Mouse (Mus musculus) spleen, embryonic (tissue): ENCODE results near the gene Sh3bgrl2.

ENCODE experiments used
- CTCF ChIA-PET: fragments of 350-600 bp; sonication (Branson Sonifier 250); formaldehyde crosslinking; loops from one replicate; lab custom pipeline; 2022; lab: Charles Lee

The Sh3bgrl2 gene

DNA sequence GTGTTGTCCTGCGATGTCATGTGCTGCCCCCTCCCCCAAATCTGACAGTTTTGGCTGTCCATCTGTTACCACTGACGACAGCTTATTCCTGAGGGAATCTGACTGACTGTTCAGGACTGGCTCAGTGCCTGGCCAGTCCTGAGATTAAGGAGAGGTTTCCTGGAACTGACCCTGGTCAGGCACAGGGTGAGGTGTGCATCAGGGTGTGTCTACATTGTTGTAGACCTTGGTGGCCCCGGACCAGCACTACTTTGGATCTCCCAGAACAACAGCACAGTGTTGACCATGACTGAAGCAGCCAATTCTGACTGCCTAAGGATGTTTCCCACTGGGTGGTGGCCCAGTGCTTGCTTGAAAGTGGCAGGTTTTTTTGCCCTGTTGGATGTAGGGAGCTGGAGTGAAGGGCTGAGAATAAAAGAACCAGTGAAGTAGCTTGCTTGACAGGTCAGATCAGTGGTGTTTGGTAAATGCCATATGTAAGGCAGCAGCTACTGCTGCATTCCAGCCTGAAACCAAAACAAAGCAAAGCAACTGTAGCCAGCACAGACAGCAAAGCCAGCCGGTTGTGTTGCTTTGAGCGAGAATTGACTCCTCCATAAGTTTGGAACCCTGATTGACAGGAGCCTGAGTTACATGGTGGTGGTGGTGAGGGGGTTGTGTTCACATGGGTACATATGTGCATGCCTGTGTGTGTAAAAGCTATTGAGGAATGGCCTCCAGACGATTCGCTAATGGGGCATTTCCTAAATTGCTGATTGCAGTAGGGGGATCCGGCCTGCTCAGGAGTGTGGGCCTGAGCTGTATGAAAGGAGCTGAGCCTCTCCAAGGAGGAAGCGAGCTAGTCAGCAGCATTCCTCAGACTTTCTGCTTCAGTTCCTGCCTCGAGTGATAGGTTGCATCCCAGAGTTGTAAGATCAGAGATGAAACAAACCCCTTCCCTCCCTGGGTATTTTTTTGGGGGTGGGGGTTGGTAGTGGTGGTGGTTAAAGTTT, 8.9 kb downstream of the Sh3bgrl2 start:
- CTCF ChIA-PET: no interaction called here

DNA sequence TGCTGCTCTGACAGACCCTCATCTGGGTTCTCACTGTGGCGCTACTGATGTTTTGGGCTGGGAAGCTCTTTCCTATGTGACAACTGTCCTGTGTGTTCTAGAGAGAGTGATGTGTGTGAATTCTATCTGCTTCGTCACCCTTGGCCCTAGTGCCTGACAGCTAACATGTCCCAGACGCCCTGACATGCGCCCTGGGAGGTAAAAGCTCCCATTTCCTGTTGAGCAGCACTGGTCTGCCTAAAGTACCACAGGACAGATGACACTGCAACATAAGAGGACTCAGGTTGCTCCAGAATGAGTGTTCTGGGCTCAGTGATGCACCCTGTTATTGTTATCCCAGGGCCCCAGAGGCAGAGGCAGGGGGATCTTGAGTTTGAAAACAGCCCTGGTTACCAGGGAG, 12.5 kb downstream of the Sh3bgrl2 start:
- CTCF ChIA-PET: interaction anchor here (0.7 kb wide), 1 partner anchor 557 kb away, joined by 3 read pairs; no protein-coding TSS in a partner anchor

DNA sequence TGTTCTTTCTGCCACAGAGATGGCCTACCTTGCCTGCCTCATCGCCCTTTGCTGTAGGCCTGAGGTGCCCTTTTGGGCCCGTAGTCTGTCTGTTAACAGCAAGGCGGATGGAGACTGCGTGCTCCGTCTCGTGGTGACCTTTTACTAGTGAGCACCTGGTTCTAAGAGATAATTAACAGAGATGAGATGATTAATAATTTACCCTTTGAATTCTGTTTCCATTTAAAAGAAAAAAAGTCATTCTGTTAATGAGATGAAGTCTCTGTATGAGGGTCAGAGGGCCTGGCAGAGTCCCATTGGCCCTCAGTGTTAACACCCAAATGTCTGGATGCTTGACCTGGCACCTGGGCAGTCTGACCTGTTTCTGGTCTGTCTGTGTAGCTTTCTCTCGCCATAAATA, 14.8 kb downstream of the Sh3bgrl2 start:
- CTCF ChIA-PET: no interaction called here

DNA sequence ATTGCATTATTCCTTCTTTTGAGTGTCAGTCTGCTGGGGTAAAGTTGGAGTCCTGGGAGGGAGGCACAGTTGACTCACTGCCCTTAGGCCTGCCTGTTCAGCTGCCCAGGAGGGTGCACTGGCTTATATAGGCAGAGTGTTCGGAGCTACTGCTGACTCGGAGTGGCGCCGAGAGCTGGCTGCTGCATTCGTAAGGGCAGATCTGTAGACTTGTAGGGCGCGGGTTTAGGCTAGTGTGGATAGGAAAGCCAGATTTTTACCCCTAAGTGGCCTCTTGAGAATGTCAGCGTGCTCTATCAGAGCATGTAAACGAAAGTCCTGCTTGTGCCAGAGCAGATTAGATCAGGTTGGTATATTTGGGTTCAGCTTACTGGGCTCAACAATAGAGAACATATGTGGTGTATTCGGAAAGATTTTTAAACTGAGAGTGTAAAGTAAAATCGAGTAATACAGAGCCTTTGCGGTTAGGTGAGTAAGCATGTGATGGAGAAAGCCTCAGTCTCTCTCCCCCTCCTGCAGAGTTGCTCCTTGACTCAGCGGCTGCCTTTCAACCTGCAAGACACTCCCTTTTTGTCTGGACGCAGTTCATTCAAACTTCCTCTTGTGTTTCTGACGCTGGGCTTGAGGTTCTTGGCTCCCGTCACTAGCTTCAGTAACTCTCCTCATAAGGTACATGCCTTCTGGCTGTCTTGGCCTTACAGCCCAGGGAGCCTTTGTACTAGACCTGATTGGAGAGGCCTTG, 15.9 kb downstream of the Sh3bgrl2 start:
- CTCF ChIA-PET: no interaction called here

DNA sequence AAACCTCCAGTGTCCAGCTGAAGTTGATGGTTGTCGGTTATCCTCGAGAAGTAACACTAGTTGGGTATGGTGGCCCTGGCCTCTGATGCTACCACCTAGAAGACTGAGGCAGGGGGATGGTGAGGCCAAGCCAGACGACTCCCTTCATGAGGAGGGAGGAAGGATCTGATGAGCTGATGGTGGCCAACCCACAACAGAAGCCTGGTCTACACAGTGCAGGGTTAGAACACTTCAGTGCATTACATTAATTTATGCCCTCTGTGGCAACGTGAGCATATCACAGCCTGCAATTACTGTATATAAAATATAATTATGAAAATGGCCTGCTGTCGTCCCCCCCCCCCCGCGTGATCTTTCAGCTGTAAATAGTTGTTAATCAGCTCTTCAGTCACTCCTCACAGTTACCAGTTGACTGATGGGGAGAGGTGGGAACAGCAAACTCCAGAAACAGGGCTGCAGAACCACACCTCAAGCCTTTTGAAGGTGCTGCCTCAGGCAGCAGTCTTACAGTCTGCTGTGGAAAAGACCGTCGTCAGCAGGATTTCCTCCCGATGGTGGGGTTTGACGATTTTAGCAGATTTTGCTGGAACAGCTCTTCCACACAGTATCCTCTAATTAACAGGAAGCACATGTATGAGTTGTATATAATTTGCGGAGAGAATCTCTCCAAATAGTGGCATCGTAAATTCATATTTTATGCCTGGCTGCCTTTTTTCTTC, 17.0 kb downstream of the Sh3bgrl2 start:
- CTCF ChIA-PET: no interaction called here

DNA sequence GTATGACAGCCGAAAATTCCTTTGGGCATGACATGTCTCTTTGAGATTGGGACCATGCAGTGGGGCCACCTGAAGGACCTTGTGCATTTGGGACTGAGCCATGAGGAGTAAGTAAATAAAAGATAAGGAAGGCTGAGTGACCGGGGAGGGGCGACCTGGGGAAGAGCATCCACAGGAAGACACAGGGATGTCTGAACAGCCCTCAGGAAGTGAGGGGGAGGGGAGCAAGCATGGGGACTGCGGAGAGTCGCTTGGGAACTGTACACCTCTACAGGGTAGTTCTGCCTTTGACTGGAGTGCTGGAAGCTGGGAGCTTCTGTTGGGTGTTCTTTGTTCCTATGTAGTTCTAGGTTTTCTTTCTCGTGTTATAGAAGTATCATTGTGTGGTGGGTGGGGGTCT, 18.0 kb downstream of the Sh3bgrl2 start:
- CTCF ChIA-PET: no interaction called here

DNA sequence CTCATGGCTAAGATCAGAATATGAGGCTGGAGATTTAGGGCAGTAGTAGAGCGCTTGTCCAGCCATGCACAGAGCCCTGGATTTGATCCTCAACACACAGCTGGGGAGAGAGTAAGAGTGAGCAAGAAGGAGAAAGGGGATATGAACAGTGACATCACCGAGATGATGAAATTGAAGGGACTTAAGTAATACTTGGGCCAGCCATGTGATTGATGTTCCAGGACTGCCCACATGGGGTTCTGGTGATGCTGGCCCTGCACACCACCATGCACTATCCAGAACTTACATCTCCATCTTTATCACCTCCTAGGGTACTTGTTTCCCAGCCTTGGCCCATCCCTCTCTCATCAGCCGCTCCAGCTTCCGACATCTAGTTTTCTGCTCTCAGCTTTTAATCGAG, 20.0 kb downstream of the Sh3bgrl2 start:
- CTCF ChIA-PET: no interaction called here

DNA sequence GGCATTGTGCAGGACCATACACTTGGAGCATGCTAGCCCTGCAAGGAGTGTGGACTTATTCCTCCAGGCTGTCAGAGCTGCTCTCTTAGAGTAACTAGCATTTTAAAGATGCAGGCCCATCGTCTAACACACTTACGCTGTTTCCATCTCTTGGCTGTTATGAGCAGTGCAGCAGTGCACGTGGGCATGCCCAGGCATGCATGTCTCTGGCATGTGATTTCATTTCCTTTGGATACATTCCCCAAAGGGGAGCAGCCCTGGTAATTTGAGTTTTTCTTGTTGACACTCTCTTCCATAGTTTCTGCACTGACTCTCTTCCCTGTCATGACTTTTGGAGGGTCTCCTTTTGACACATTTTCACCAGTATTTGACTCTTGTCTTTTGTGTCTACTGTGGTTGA, 20.8 kb downstream of the Sh3bgrl2 start:
- CTCF ChIA-PET: no interaction called here

DNA sequence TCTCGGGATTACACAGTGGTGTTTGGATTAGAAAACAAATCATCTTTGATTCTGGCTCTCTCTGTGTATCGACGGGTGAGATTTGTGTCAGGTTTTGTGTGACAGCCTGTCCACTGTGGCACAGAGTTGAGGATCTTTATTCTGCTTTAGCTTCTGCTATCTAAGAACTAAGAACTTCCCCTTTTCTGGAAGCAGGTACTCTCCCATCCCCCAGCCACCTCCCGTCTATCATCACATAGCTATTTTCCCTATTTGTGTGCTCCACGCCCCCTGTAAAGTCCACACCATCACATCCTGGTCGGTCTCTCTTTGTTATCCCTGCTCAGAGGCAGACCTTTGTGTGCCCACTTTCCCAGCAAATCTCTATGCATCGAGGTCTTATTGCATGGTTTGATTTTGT, 21.8 kb downstream of the Sh3bgrl2 start:
- CTCF ChIA-PET: no interaction called here

DNA sequence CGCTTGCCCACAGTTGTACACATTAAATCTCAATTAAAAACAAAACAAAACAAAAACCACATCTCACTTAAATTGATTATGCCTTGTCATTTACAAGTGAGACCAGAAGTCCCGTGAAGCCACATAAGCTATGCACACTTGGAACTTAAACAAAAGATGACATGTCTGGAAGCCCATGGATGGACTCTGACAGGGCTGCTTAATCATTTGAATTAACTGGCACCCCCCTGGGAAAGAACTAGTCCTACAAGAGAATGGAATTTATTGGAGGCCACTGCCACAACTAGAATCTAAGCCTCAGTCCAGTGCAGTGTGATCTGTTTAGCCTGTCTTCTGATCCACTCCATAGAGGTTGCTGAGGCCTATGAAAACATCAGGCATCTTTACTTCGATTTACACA, 23.2 kb downstream of the Sh3bgrl2 start:
- CTCF ChIA-PET: interaction anchor here (0.5 kb wide), 1 partner anchor 39 kb away, joined by 3 read pairs; no protein-coding TSS in a partner anchor

DNA sequence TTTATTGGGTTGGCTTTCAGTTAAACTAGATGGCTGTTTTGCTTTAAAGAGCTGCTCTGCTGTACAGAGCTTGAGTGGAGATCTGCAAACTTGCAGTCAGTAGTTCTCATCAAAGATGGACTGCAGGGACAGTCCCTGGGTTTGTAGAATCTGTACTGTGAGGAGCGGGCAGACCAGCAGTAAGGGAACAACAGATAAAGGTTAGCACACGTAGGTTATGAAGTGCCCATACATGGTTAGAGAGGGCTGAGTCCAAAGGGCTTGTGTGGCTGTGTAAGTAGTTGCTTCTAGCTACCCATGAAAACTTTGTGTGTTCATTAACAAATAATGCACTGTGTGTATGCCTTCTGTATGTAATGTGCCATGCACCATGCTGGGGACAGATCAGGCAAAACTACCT, 24.2 kb downstream of the Sh3bgrl2 start:
- CTCF ChIA-PET: no interaction called here

DNA sequence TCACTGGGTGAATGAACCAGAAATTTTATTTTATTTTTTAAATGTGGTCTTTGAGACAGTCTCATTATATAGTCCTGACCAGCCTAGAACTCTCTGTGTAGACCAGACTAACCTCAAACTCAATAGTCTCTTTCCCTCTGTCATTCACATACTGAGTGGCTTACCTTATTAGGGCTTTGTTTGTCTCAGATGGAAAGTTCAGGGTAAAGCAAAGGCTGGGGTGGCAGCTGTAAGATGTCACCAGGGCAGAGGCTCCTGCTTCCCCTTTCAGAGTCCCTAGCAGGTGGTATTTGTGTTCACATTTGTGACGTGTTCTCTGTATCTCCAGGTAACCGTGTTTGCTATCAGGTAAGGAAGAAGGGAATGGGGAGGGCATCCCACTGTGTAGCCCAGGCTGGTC, 24.7 kb downstream of the Sh3bgrl2 start:
- CTCF ChIA-PET: no interaction called here

DNA sequence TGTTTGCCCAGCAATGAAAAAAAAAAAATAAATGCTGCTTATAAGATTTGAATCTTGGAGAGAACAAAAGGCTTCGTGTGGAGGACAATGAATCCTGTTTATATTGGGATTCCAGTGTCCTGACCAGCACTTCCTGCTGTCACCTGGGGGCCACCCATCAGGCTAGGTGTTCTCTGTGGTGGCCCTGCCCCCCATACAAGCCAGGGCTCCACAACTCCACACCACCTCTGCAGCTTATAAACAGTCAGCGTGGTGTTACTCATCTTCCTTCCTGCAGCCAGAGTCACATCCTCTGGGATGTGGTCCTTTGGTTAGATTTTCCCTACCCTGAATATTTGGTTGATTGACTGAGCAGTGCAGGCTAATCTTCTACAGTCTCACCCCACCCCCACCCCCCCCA, 25.5 kb downstream of the Sh3bgrl2 start:
- CTCF ChIA-PET: interaction anchor here (0.5 kb wide), 1 partner anchor 99 kb away, joined by 7 read pairs; no protein-coding TSS in a partner anchor

DNA sequence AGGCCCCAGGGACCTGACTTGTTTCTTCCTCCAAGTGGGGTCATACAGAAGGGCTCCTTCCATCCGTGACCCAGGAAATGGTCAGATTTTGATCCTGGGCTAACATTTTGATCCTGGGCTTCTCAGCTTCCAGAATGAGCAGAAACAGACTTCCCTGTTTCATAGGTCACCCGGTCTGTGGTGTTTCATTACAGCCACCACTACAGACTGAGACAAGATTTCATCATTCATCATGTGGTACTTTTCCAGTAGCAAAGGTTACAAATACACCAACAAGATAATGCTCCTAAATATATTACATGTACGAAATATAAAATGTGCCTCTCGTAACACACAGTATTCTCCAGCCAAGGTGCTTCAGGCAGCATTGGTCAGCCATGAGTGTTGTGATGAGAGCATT, 27.3 kb downstream of the Sh3bgrl2 start:
- CTCF ChIA-PET: no interaction called here

DNA sequence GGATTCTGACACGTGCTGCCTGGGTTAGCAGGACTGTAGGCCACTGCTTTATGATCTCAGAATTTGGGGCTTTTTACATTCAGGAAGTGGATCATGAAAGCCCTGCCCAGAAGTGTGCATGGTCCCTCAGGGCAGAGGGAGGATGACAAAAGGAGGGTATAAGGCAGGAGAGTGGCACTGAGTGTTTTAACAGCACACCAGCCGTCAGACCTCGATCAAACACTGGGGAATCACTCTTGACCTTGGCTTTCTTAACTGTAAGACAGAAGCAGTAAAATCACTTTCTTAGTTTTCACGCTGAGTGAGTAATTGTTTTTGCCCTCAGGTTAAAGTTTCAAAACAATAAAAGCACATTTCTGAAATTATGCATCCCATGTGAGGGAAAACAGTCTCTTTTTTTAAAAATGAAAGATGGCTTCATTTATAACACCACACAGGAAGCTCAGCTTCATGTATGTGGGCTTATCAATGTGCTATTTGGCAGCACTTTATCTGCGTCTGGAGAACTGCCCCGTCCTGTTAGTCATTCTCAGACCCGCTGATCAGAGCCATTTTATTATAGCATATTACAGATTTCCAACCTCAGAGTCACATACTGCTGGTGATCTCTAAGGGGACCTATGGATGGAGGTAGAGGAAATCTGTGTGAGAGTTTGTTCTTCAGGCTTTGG, 28.0 kb downstream of the Sh3bgrl2 start:
- CTCF ChIA-PET: no interaction called here

DNA sequence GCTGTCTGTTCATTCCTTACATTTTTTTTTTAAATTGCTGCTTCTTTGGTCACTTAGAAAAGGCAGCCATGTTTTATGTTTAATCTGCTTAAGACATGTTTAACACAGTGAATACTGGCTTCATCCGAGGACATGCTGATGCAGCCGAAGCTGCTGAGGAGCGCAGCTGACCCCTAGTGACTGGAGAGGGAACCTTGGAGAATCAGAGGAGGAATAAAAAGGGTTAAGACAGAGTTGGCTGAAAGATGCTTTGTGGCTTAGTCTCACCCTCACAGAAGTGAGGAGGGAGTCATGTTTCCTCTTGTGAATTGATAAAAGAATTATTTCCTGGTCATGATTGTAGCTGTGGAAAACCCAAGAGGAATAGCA, 28.5 kb downstream of the Sh3bgrl2 start:
- CTCF ChIA-PET: no interaction called here

DNA sequence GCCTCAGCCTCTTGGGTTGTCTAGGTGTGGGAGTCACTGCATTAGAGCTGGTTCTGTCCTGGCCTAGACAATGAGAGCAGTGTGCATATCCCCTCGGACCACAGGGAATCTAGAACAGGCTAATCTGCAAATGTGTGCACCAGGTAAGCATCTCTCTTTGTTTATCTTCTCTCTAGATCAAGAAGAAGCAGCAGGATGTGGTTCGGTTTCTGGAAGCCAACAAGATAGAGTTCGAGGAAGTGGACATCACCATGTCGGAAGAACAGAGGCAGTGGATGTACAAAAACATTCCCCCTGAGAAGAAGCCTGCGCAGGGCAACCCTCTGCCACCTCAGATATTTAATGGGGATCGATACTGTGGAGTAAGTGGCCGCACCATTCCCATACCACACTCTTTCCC, 29.1 kb downstream of the Sh3bgrl2 start:
- CTCF ChIA-PET: no interaction called here

DNA sequence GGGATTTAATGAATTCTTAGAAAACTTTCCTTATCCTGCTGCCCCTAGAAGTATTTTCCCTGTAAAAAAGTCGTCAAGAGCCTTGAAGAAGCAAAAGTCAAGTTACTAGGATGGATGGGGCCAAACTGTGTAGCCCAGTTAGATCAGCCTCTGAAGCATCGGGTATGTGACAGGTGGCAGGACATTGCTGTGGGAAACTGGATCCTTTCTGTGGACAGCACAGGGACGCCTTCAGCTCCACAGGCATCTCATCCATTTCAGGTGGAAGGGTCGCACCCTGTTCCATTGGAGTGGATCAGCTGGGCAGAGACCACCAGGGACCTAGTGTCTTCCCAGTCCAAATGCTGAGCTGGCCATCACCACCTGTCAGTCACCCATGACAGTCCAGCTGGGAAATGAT, 30.9 kb downstream of the Sh3bgrl2 start:
- CTCF ChIA-PET: interaction anchor here (0.6 kb wide), 2 partner anchors 508 to 1666 kb away, joined by 5 to 7 read pairs; no protein-coding TSS in a partner anchor

DNA sequence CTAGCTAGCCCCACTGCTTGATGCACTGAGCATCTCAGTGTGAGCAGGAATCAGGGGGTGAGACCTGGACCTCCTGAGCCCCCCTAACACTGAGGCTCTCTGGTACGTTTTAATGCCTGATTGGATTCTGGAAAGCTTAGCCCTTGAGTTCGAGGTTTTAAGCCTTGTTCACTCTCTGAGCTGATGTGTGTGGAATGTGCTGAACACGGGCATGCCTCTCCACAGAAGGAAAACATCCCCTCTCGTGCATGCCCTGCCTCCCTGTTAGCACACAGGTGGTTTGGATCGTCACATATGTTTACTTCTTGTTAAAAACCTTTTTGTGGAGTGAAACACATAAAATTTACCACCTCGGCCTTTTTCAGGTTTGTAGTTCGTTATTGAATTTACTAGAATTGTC, 34.6 kb downstream of the Sh3bgrl2 start:
- CTCF ChIA-PET: no interaction called here

DNA sequence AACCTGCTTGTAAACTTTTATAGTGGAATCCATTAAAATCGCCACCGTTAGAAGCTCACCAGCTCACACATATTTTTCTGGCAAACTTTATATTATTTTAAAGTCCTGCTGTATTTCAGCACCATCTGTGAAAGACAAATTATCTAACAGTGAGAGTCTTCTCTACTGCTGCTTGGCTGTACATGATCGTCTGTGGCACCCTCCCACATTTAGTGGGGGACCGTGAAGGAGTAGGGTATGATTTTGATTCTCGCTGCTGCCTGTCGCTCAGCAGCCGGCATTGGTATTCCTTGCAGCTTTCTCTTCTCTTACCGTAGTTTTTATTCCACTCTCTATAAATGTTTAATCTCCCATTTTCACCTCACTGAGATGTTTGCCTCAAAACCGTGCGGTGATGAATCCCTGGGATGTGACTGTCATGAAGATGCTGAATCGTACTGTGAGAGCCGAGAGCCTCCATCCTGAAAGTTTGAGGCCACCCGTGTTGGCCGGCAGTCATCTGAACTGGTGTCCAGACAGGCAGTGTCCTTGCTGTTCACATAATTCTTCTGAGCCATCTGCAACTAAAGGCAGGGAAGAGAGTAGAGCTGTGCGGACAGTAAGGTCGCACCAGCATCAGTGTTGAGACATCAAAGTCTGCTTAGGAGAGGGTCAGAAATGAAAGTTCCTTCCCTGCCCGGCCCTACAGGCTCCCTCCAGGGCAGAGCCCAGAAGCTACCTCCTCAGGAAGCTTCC, 38.4 kb downstream of the Sh3bgrl2 start:
- CTCF ChIA-PET: no interaction called here

DNA sequence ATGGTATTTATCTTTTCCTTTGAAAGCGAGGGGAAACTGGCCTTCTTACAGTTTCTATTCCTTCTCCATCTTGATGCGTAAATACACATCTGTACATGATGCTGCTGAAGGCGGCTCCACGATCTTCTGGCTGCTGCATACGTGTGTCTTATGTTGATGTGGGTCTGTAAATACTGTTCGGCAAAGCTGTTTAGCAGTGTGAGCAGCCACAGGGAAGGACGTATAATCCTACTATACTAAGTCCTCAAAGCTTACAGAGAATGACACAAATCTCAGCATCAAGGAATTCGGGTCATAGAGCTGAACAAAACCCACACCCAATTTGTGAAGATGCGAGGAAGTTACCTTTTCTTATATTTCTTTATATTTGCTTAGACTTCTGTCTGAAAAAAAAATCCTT, 39.0 kb downstream of the Sh3bgrl2 start:
- CTCF ChIA-PET: no interaction called here
